Mouse (Mus musculus) intestine, embryonic 15.5 days (tissue): Measurements from ENCODE around the gene Fam213b. TPM values are rescaled to one million over a fixed set of nuclear protein-coding genes. Genes with fewer than 3 reads are reported as not detected.

Experiments used
- ATAC-seq: fragments of 200-750 bp; cut with Nextera tagmentation; 2 replicates; pipeline ENCODE4 v1.8.0; 2017; ENCODE audit warnings: moderate TSS enrichment, moderate library complexity
- H3K27ac ChIP-seq: fragments of 300-500 bp; sonication (generic); 2 replicates; pipeline ENCODE4 v1.5.1; 2015; ENCODE audit warnings: mild to moderate bottlenecking, inconsistent platforms
- H3K27me3 ChIP-seq: fragments of 300-500 bp; sonication (generic); replicated peaks from 2 replicates; pipeline ENCODE4 v1.6.1; 2015; ENCODE audit warnings: inconsistent platforms
- H3K36me3 ChIP-seq: fragments of 300-500 bp; sonication (generic); 2 replicates; pipeline ENCODE4 v1.6.1; 2015; ENCODE audit warnings: inconsistent platforms
- H3K4me1 ChIP-seq: fragments of 300-500 bp; sonication (generic); replicated peaks from 2 replicates; pipeline ENCODE4 v1.6.1; 2015; ENCODE audit warnings: inconsistent platforms
- H3K4me2 ChIP-seq: fragments of 300-500 bp; sonication (generic); replicated peaks from 2 replicates; pipeline ENCODE4 v1.6.1; 2015; ENCODE audit warnings: mild to moderate bottlenecking, inconsistent platforms
- H3K4me3 ChIP-seq: fragments of 300-500 bp; sonication (generic); replicated peaks from 2 replicates; pipeline ENCODE4 v1.5.1; 2015; ENCODE audit warnings: inconsistent platforms
- H3K9ac ChIP-seq: fragments of 300-500 bp; sonication (generic); 2 replicates; pipeline ENCODE4 v1.6.1; 2015; ENCODE audit warnings: inconsistent platforms
- H3K9me3 ChIP-seq: fragments of 300-500 bp; sonication (generic); 2 replicates; pipeline ENCODE4 v1.6.1; 2016; ENCODE audit warnings: inconsistent platforms
- WGBS: fragments of 180-500 bp; shearing (Covaris S2); methylation state at CpG from one replicate; pipeline ENCODE4 v1.1.7; 2015; 5-methylcytosine and 5-hydroxymethylcytosine counted together
- polyA plus RNA-seq: library from polyadenylated mRNA; unstranded; fragments of >200 nt; fragmentation: Nextera tagmentation; extraction: Ambion mirVana; gene quantifications from 2 replicates; pipeline ENCODE4 v1.2.1, GENCODE M21; 2015

The Fam213b gene
- polyA plus RNA-seq, 1 experiment from 2014 or later = 32.0 TPM

DNA sequence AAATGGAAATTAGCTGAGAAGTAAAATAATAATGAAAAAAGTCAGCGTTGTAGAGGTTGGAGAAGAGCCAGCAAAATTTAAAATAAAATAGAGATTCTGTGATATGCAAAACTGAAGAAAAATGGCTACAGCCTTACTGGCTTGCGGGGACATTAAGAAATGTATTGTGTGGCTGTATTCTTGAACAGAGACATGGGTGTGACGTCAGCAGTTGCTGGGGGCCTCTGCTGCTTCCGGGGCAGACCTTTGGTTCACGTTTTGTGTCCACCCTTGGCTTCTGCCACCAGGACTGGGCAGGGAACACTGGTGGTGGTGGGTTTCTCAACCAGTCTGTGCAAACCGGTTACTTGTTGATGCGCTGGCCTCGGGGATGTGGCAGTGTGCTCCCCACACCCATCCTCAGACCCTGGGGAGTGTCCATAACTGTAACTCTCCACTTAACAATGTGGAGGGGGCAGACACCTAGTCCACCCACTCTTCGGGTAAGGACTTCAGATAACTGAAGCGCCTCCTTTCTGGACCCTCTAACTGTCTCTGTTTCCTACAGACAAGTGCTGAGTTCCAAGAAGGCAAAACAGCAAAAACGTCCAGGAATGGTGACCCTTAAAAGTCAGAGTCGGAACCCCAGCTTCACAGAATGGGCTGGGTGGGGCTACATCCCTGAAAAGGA, 44.1 kb downstream of the Fam213b start:
- Histone ChIP-seq H3K9ac (no peak overlapping the region), H3K4me1 (0 out of 2 replicates have a peak, but pooled peaks cover 5% of the 10 kb centered on the region), H3K4me3 (no peak overlapping the region), H3K4me2 (peak overlapping the region; percentile 98; the same call in 1 of the 2 replicates), H3K36me3 (no peaks in the 10 kb centered on the region), H3K27ac (no peak overlapping the region), H3K9me3 (no peaks in the 10 kb centered on the region), H3K27me3 (peaks cover 23% of the 10 kb centered on the region)
- no peak for ATAC-seq
- 53% methylated on average over 12 of the region's 12 CpGs for WGBS

DNA sequence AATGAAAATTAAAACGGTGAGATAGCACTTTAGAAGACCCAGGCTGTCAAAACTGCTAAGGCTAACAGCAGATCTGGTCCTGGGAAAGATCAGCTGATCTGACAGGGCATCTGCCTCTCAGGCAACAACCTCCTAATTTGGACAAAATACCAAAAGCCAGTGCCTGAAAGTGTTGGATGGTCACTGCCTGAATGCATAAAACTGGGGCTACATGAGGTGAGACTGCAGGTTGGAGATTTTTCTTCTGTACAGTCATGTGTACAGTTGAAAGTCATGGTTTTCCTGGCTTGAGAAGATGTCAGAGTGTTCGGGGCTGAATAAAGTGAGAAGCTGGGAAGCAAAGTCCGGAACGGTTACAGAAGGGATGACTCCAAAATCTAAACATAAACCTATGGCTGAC, 45.1 kb downstream of the Fam213b start:
- no peaks in the 10 kb centered on the region for H3K36me3 ChIP-seq
- peaks cover 23% of the 10 kb centered on the region for H3K27me3 ChIP-seq
- H3K4me3 ChIP-seq = no peak overlapping the region
- 0 out of 2 replicates have a peak, but pooled peaks cover 5% of the 10 kb centered on the region for H3K4me1 ChIP-seq
- no peak overlapping the region for H3K4me2 ChIP-seq
- H3K9ac ChIP-seq = no peak overlapping the region
- 58% methylated on average over 4 of the region's 4 CpGs for WGBS
- no peak for ATAC-seq
- no peak overlapping the region for H3K27ac ChIP-seq
- H3K9me3 ChIP-seq = no peaks in the 10 kb centered on the region

DNA sequence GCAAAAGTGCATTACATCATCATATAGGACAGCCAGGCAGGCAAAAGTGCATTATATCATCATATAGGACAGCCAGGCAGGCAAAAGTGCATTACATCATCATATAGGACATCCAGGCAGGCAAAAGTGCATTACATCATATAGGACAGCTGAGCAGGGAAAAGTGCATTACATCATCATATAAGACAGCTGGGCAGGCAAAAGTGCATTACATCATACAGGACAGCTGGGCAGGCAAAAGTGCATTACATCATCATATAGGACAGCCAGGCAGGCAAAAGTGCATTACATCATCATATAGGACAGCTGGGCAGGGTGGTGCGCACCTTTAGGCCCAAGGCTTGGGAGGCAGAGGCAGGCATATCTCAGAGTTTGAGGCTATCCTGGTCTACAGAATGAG, 46.2 kb downstream of the Fam213b start:
- Histone ChIP-seq H3K4me2 (no peak overlapping the region), H3K4me1 (0 out of 2 replicates have a peak, but pooled peaks cover 5% of the 10 kb centered on the region), H3K27ac (no peak overlapping the region), H3K36me3 (no peaks in the 10 kb centered on the region), H3K9ac (no peak overlapping the region), H3K4me3 (no peak overlapping the region), H3K27me3 (peaks cover 23% of the 10 kb centered on the region), H3K9me3 (no peaks in the 10 kb centered on the region)
- WGBS = 87% methylated on average over 1 of the region's 1 CpGs
- no peak for ATAC-seq

Other genes with a start within 250 kb of the Fam213b start
- gene Actrt2, start 231.3 kb downstream of the Fam213b start, polyA plus RNA-seq = not detected in 2 replicates
- gene Ttc34, start 61.7 kb downstream of the Fam213b start, polyA plus RNA-seq = 0.10 TPM in 1 of 2 replicates, not detected in the other
- gene Mmel1, start 29.6 kb downstream of the Fam213b start, polyA plus RNA-seq = 0.20 and 0.34 TPM in 2 replicates
- 3.0 and 3.6 TPM in 2 replicates for gene Tnfrsf14, start 29.4 kb upstream of the Fam213b start, polyA plus RNA-seq
- 1.8 and 2.5 TPM in 2 replicates for gene Hes5, start 61.8 kb upstream of the Fam213b start, polyA plus RNA-seq
- gene Pank4, start 65.0 kb upstream of the Fam213b start, polyA plus RNA-seq = 34.2 and 36.1 TPM in 2 replicates
- 19.9 and 21.2 TPM in 2 replicates for gene Plch2, start 157.6 kb upstream of the Fam213b start, polyA plus RNA-seq
- 23.3 and 26.0 TPM in 2 replicates for gene Pex10, start 167.9 kb upstream of the Fam213b start, polyA plus RNA-seq
- gene Rer1, start 187.2 kb upstream of the Fam213b start, polyA plus RNA-seq = 194 and 205 TPM in 2 replicates
- 3.0 and 3.9 TPM in 2 replicates for gene Morn1, start 187.4 kb upstream of the Fam213b start, polyA plus RNA-seq